Mouse (Mus musculus): ENCODE data around the gene Adgrd1.
A peak's percentile ranks its signal among the peaks of the same experiment; 100 is the strongest.
"Not testable (repeated sequence)": the region's sequence is repeated elsewhere in the genome, so short reads cannot be mapped to it uniquely, and the experiment has no call there.

Gene Adgrd1

DNA sequence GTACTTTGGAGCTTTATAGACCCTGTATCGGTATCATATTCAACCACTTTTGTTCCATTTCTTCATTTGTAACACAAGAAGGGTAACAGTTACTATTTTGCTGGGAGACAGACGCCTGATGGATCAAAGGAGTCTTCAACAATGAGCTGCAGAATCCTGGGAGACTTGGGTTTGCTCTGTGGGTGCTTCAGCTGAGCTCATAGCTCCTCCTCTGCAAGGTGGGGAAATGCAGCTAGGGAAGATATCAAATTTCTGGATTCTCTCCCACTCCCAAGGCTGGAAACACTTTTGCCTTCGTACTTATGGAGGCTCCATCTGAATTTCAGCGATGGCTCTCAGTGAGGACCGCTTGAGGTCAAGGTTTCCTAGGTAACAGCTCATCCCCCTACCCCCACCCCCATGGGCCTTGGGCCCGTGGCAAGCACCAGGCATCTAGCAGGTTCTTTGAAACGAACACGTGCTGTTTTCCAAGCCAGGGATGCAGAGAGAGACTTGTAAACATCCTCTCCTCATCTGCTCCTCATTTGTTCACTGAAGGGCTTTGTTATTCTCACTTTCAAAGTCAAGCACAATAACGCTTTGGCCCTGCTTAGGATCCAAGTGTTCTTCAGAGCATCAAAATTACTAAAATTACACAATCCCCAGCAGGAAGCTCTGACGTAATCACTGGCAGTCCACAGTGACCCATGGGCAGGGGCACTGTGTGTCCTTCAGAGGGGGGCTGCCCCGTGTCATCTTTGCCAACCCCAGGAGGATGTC, 27.7 kb downstream of the Adgrd1 start:
- Histone ChIP-seq H3K36me3 (ENCODE audit: insufficient read depth, low read length) (no peaks in the 10 kb centered on the region), H3K9me3 (ENCODE audit: low read length) (no peaks in the 10 kb centered on the region), H3K4me3 (replicated peaks; ENCODE audit: low read length) (no peak overlapping the region), H3K4me1 (replicated peaks; ENCODE audit: low read depth, low read length) (no peaks in the 10 kb centered on the region; the same call in 1 of the 2 replicates), H3K27me3 (ENCODE audit: insufficient read depth, low read length) (no peaks in the 10 kb centered on the region; the same call in 1 of the 2 replicates)
- TF ChIP-seq POU5F1 (IDR thresholded peaks at IDR 0.05; ENCODE audit: borderline replicate concordance, low read length) (no peak), CTCF (conservative IDR thresholded peaks at IDR 0.05; ENCODE audit: low read length) (no peak), NANOG (IDR thresholded peaks at IDR 0.05; ENCODE audit: borderline replicate concordance, low read length) (no peak)

DNA sequence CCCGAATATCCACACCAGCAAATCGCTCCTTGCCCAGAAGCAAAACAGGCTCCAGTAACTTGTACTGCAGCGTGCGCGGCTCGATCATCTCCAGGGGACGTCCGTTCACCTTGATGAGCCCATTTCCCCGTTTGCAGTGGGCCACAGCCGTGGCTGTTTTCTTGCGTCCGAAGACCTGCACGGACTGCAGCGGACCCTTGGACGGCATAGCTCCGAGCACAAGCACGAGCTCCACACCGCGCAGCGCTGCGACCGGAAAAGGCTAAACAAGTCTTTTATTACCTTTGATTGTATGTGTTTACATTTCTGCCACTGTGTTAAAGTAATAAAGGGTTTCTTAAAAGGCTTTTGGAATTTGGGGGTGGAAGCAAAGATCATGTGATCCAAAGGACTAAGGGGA, 31.8 kb downstream of the Adgrd1 start:
- not testable (repeated sequence) for H3K4me1 ChIP-seq (replicated peaks; ENCODE audit: low read depth, low read length); H3K4me3 ChIP-seq (replicated peaks; ENCODE audit: low read length); H3K36me3 ChIP-seq (ENCODE audit: insufficient read depth, low read length); H3K9me3 ChIP-seq (ENCODE audit: low read length); H3K27me3 ChIP-seq (ENCODE audit: insufficient read depth, low read length)

- TF ChIP-seq POU5F1 (IDR thresholded peaks at IDR 0.05; ENCODE audit: borderline replicate concordance, low read length) (no peak), CTCF (conservative IDR thresholded peaks at IDR 0.05; ENCODE audit: low read length) (no peak), NANOG (IDR thresholded peaks at IDR 0.05; ENCODE audit: borderline replicate concordance, low read length) (no peak)
- H3K36me3 ChIP-seq (ENCODE audit: insufficient read depth, low read length), result no peaks in the 10 kb centered on the region
- no peak overlapping the region for H3K4me3 ChIP-seq (replicated peaks; ENCODE audit: low read length)
- no peaks in the 10 kb centered on the region for H3K9me3 ChIP-seq (ENCODE audit: low read length)
- no peaks in the 10 kb centered on the region; the same call in 1 of the 2 replicates for H3K4me1 ChIP-seq (replicated peaks; ENCODE audit: low read depth, low read length)
- peaks cover 12% of the 10 kb centered on the region for H3K27me3 ChIP-seq (ENCODE audit: insufficient read depth, low read length)
These were observed 33.8 kb downstream of the Adgrd1 start for GRCm38 (mm10) chr5:129130301-129130700.

GRCm38 (mm10) chr5:129137405-129137804, 40.9 kb downstream of the Adgrd1 start:
- TF ChIP-seq CTCF (conservative IDR thresholded peaks at IDR 0.05; ENCODE audit: low read length) (no peak), POU5F1 (IDR thresholded peaks at IDR 0.05; ENCODE audit: borderline replicate concordance, low read length) (no peak), NANOG (IDR thresholded peaks at IDR 0.05; ENCODE audit: borderline replicate concordance, low read length) (no peak)
- Histone ChIP-seq H3K36me3 (ENCODE audit: insufficient read depth, low read length) (no peaks in the 10 kb centered on the region), H3K4me1 (replicated peaks; ENCODE audit: low read depth, low read length) (peaks cover 6% of the 10 kb centered on the region), H3K27me3 (ENCODE audit: insufficient read depth, low read length) (peaks cover 43% of the 10 kb centered on the region), H3K9me3 (ENCODE audit: low read length) (no peaks in the 10 kb centered on the region), H3K4me3 (replicated peaks; ENCODE audit: low read length) (no peak overlapping the region)

GRCm38 (mm10) chr5:129138576-129138975, 42.0 kb downstream of the Adgrd1 start:
- TF ChIP-seq NANOG (IDR thresholded peaks at IDR 0.05; ENCODE audit: borderline replicate concordance, low read length), result no peak
- TF ChIP-seq CTCF (conservative IDR thresholded peaks at IDR 0.05; ENCODE audit: low read length), result no peak
- no peak for TF ChIP-seq POU5F1 (IDR thresholded peaks at IDR 0.05; ENCODE audit: borderline replicate concordance, low read length)
- Histone ChIP-seq H3K27me3 (ENCODE audit: insufficient read depth, low read length) (peaks cover 36% of the 10 kb centered on the region), H3K9me3 (ENCODE audit: low read length) (no peaks in the 10 kb centered on the region), H3K4me3 (replicated peaks; ENCODE audit: low read length) (no peak overlapping the region), H3K36me3 (ENCODE audit: insufficient read depth, low read length) (no peaks in the 10 kb centered on the region), H3K4me1 (replicated peaks; ENCODE audit: low read depth, low read length) (peaks cover 18% of the 10 kb centered on the region)

DNA sequence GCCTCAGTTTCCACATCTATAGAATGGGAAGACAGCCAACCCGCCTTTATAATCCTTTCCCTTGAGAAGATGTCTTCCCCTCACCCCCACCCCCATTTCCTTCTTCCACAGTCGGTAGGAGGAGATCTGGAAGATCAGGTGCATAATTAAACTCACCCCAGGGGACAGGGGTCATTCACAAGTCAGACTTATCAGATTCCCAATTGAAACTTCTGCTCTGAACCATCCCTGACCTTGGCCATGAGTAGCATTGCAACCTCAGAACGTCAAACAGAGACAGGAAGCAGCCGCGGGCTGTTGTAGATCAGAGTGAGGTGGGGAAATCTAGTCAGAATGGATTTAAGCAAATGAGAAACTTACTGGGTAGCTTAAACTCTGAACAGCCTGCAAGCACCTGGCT, 46.3 kb downstream of the Adgrd1 start:
- no peaks in the 10 kb centered on the region for H3K9me3 ChIP-seq (ENCODE audit: low read length)
- peak; percentile 33; the same call in 1 of the 2 replicates for TF ChIP-seq NANOG (IDR thresholded peaks at IDR 0.05; ENCODE audit: borderline replicate concordance, low read length)
- TF ChIP-seq POU5F1 (IDR thresholded peaks at IDR 0.05; ENCODE audit: borderline replicate concordance, low read length), result no peak
- no peak for TF ChIP-seq CTCF (conservative IDR thresholded peaks at IDR 0.05; ENCODE audit: low read length)
- H3K4me3 ChIP-seq (replicated peaks; ENCODE audit: low read length), result no peak overlapping the region
- peaks cover 23% of the 10 kb centered on the region for H3K27me3 ChIP-seq (ENCODE audit: insufficient read depth, low read length)
- H3K4me1 ChIP-seq (replicated peaks; ENCODE audit: low read depth, low read length), result peaks cover 50% of the 10 kb centered on the region
- no peaks in the 10 kb centered on the region for H3K36me3 ChIP-seq (ENCODE audit: insufficient read depth, low read length)

GRCm38 (mm10) chr5:129145307-129145935, 48.9 kb downstream of the Adgrd1 start:
- Histone ChIP-seq H3K4me1 (replicated peaks; ENCODE audit: low read depth, low read length) (peaks cover 58% of the 10 kb centered on the region), H3K4me3 (replicated peaks; ENCODE audit: low read length) (no peak overlapping the region), H3K9me3 (ENCODE audit: low read length) (peaks cover 3% of the 10 kb centered on the region; the same call in 1 of the 2 replicates), H3K27me3 (ENCODE audit: insufficient read depth, low read length) (peaks cover 17% of the 10 kb centered on the region), H3K36me3 (ENCODE audit: insufficient read depth, low read length) (no peaks in the 10 kb centered on the region)
- TF ChIP-seq NANOG (IDR thresholded peaks at IDR 0.05; ENCODE audit: borderline replicate concordance, low read length) (no peak), POU5F1 (IDR thresholded peaks at IDR 0.05; ENCODE audit: borderline replicate concordance, low read length) (no peak)

DNA sequence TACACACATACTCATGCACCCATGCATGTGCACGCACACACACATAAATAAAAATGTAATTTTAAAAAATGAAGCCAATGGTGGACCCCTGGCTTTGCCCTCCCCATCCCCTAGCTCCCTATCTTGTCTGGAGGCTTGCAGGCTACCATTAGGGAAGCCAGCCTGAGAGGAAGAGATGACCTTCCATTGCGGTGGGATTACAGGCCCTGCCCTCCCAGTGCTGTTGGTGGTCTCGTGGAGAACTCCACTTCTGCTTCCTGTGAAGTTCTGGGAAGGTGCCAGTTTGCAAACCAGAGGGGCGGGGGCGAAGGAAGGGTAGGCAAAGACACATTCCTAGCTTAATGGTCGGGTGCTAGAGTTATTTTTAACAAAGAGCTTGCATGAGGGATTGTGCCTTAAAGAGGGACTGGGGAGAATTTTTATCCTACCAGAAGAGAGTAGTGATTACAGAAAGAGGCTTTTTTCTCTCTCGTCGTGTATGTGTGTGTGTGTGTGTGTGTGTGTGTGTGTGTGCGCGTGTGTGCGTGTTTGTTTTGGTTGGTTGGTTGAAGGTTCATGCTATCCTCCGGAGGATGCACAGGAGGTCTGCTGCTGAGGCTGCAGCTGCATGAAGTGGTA, 50.5 kb downstream of the Adgrd1 start:
- Histone ChIP-seq H3K4me1 (replicated peaks; ENCODE audit: low read depth, low read length) (peaks cover 71% of the 10 kb centered on the region), H3K9me3 (ENCODE audit: low read length) (peaks cover 3% of the 10 kb centered on the region; the same call in 1 of the 2 replicates), H3K36me3 (ENCODE audit: insufficient read depth, low read length) (no peaks in the 10 kb centered on the region), H3K4me3 (replicated peaks; ENCODE audit: low read length) (no peak overlapping the region), H3K27me3 (ENCODE audit: insufficient read depth, low read length) (peaks cover 8% of the 10 kb centered on the region)
- TF ChIP-seq POU5F1 (IDR thresholded peaks at IDR 0.05; ENCODE audit: borderline replicate concordance, low read length) (no peak), CTCF (conservative IDR thresholded peaks at IDR 0.05; ENCODE audit: low read length) (no peak), NANOG (IDR thresholded peaks at IDR 0.05; ENCODE audit: borderline replicate concordance, low read length) (no peak)

Data from E14TG2a.4 (cell line).